Mouse (Mus musculus) central nervous system, embryonic 14 days (tissue): ENCODE measurements around the gene Socs7. TPM values are rescaled to one million over a fixed set of nuclear protein-coding genes. Genes with fewer than 3 reads are reported as not detected.

Experiments
- polyA plus RNA-seq: library from polyadenylated mRNA; depleted of rRNA; stranded (reverse); fragments of >200 nt; gene quantifications from 2 replicates; pipeline ENCODE4 v1.2.3, GENCODE M21; 2012; rRNA removed

Gene Socs7
- polyA plus RNA-seq, result 27.7 and 31.3 TPM in 2 replicates

GRCm38 (mm10) chr11:97361948-97362648, at the start of gene Socs7:
TSS of gene Socs7 (plus strand) at chr11:97362551.

DNA sequence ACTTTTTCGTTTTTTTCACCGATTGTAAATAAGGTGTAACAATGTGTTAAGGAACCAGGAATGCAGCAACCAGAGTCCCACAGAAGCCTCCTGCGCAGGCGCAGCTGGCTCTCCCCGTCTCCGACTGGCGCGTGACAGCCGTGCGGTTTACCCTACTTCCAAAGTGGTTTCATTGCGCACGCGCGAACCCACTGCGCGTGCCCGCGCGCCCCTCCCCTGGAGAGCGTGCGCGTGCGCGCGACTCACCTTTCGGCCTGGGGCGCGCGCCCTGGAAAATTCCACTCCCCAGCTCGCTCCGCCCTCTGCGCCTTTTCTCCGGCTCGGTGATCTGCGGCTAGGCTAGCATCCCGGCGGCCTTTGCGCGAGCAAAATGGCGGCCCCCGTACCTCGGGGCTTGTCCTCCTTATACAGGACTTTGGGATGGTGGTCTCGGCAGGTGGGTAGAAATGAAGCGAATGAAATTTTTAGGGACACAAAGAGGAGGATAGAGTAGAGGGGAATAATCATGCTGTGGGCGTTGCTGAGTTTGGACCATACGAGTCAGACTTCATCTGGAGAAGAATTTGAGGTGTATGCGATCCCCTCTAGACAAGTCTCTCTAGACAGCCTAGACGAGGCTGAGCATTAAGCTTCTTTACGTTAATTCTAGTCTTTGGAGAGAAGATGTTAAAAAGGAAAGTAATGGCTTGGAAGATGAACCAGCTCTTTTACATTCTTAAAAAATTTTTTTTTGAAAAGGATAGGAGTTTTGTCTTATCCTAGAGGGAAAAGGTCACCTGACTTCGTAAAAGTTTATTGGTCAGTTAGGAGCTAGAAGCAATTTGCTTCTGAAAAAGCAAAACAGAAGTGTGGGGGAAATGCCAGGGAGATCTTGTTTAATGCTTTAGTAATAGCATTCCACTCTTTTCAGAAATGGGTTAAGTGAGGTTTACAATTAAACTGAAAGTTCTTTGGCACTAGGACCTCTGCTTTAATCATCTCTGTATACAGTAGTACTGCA, 46.5 kb upstream of the Socs7 start, which contains the start of gene Mrpl45:
Gene Mrpl45 (plus strand): TSS at position 213 of the 1,000 bp plus-strand sequence.

DNA sequence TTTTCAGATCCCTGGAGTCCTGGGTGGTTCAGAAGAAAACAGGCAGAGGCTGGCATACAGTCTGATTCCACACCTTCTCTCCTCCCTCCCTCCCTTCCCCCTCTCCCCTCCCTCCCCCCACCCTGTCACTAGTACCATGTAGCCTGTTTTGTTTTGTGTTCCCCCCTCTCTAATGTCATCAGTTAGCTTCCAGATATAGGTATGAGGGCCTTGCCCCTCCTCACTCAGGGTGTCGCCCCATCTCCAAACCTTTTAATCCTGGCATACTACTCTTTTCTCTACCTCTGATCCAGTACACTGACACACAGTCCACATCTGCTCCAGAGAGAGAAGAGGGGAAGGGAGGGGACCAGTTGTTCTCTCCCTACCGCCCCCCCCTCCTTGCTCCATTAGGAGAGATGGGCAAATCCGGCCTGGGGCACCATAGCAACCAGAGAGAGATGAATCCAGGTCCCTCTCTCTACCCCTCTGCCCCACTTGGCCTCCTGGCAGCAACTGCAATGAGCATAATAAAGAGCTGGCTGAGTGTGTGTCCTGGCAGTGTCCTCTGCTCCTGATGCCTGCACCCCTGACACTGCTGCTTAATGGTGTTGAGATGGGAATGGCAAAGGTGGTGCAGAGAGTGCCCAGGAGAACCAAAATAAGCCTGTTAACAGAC, 10.2 kb upstream of the Socs7 start, which contains the start of gene Gpr179:
Gene Gpr179 (minus strand): TSS at position 51 of the 658 bp plus-strand sequence.

DNA sequence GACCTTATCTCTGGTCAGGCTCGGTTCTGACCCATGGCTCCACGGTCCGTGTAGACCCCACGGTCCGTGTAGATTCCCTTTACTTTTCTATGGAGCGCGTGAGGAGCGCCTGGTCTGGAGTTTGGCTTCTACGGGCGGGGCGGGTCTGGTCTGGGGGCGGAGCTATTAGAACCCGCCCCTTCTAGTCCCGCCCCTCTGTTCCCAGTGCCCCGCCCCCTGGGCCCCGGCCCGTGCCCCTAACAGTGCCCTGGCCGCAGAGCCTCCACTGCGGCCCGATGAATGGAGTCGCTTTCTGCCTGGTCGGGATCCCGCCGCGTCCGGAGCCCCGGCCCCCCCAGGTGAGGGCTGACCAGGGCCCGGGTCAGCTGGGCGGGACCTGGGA, 53.0 kb downstream of the Socs7 start, which contains the start of gene Arhgap23:
Gene Arhgap23 (plus strand): TSS at position 204 of the 382 bp plus-strand sequence.

Other genes with a start within 250 kb of the Socs7 start
- gene Tbx21, start 247.2 kb upstream of the Socs7 start, polyA plus RNA-seq, result 0.10 and 0.17 TPM in 2 replicates
- gene Tbkbp1, start 211.1 kb upstream of the Socs7 start, polyA plus RNA-seq, result 53.9 and 64.0 TPM in 2 replicates
- gene Kpnb1, start 174.7 kb upstream of the Socs7 start, polyA plus RNA-seq, result 135 and 137 TPM in 2 replicates
- gene Npepps, start 81.9 kb upstream of the Socs7 start, polyA plus RNA-seq, result 102 and 105 TPM in 2 replicates
- 26.5 and 26.7 TPM in 2 replicates for gene Mrpl45, start 46.8 kb upstream of the Socs7 start, polyA plus RNA-seq
- gene Gpr179, start 10.5 kb upstream of the Socs7 start, polyA plus RNA-seq, result 0.31 and 0.36 TPM in 2 replicates
- gene Arhgap23, start 53.0 kb downstream of the Socs7 start, polyA plus RNA-seq, result 22.6 and 28.7 TPM in 2 replicates
- 0.13 and 0.14 TPM in 2 replicates for gene 4933428G20Rik, start 137.8 kb downstream of the Socs7 start, polyA plus RNA-seq
- gene Srcin1, start 213.6 kb downstream of the Socs7 start, polyA plus RNA-seq, result 43.7 and 46.2 TPM in 2 replicates